ENCODE assay signal across 7 mouse cellular contexts in the genomic region with DNA sequence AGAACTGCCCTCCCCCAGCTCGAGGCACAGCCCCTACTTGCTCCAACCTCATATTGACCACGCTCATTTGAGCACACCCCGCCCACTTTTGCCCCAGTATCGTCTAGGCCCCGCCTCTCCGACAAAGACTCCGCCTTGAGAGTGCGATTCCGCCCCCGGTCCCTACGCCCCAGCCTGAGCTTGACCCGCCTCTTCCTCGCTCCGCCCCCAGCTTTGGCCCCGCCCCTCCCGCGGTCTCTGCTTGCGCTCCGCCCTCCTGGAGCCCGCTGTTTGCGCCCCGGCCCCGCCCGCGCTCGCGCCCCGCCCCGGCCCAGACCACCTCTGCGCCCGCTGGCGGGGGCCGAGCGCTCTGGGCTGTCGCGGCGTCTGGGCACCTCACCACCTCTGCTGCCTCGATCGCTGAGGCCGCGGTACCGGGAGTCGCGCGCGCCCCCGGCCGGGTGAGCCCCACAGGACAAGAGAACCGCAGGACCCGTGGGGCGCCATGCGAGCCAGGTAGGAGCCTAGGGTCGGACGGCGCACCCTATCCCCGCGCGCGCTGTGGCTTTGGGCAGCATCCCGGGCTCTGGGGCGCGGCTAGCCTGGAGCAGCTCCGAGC. TPM values are rescaled to one million over a fixed set of nuclear protein-coding genes. Genes with fewer than 3 reads are reported as not detected.
DNase-seq lines count a peak whose midpoint lies in the region; ATAC-seq and TF ChIP-seq lines count a peak whose summit lies in the region.

TSS of gene Sh3bp4 (plus strand) at position 313 of the 598 bp plus-strand sequence.

- no peaks in the 10 kb centered on the region for H3K9me3 ChIP-seq in embryonic facial prominence, embryonic 15.5 days (replicated peaks)
- no peaks in the 10 kb centered on the region for H3K9me3 ChIP-seq in limb, embryonic 11.5 days (ENCODE audit: control insufficient read depth, low read length)
- no peaks in the 10 kb centered on the region for H3K9me3 ChIP-seq in midbrain, embryonic 13.5 days

- H3K27me3 ChIP-seq in embryonic facial prominence, embryonic 15.5 days: no peaks in the 10 kb centered on the region
- H3K27me3 ChIP-seq in heart, adult 2 months (ENCODE audit: control insufficient read depth, insufficient read depth, low read length): no peaks in the 10 kb centered on the region
- no peaks in the 10 kb centered on the region for H3K27me3 ChIP-seq in kidney, adult 2 months (replicated peaks; ENCODE audit: control insufficient read depth, insufficient read depth, low read length)
- no peaks in the 10 kb centered on the region for H3K27me3 ChIP-seq in limb, embryonic 11.5 days (ENCODE audit: control insufficient read depth, insufficient read depth, low read length)
- H3K27me3 ChIP-seq in midbrain, embryonic 13.5 days: no peaks in the 10 kb centered on the region
- H3K27me3 ChIP-seq in small intestine, adult 2 months (ENCODE audit: control insufficient read depth, insufficient read depth, low read length): no peaks in the 10 kb centered on the region

- no peaks in the 10 kb centered on the region for H3K79me2 ChIP-seq in heart, adult 2 months (replicated peaks; ENCODE audit: control insufficient read depth, insufficient read depth, low read length)

- peak; percentile 96 for ATAC-seq in embryonic facial prominence, embryonic 15.5 days (ENCODE audit: insufficient number of reproducible peaks, low FRiP score, low TSS enrichment, low read depth)
- peak; percentile 95 for ATAC-seq in limb, embryonic 11.5 days (ENCODE audit: insufficient number of reproducible peaks, low FRiP score, low TSS enrichment, low read depth)
- ATAC-seq in midbrain, embryonic 13.5 days: peak; percentile 91

- TF ChIP-seq POLR2A in bone marrow macrophage, adult 2 months (IDR thresholded peaks at IDR 0.05; ENCODE audit: borderline replicate concordance, low read depth, low read length): no peak
- no peak for TF ChIP-seq POLR2A in heart, adult 2 months (IDR thresholded peaks at IDR 0.05; ENCODE audit: insufficient read depth, low read depth, low read length)
- no peak for TF ChIP-seq POLR2A in kidney, adult 2 months (IDR thresholded peaks at IDR 0.05; ENCODE audit: low read depth, low read length)
- no peak for TF ChIP-seq POLR2A in small intestine, adult 2 months (IDR thresholded peaks at IDR 0.05; ENCODE audit: low read depth, low read length)

- TF ChIP-seq CTCF in bone marrow macrophage, adult 2 months (IDR thresholded peaks at IDR 0.05; ENCODE audit: low read depth, low read length): no peak
- peak; percentile 17 for TF ChIP-seq CTCF in heart, adult 2 months (IDR thresholded peaks at IDR 0.05)
- TF ChIP-seq CTCF in kidney, adult 2 months (conservative IDR thresholded peaks at IDR 0.05; ENCODE audit: insufficient read depth, insufficient read length, low read depth, low read length): no peak
- TF ChIP-seq CTCF in small intestine, adult 2 months (IDR thresholded peaks at IDR 0.05; ENCODE audit: extremely low read depth, insufficient read length, insufficient replicate concordance, low read depth, low read length): no peak

- H3K4me3 ChIP-seq in bone marrow macrophage, adult 2 months (ENCODE audit: insufficient read depth, low read length): peak within 1 kb of the TSS; percentile 83
- peak within 1 kb of the TSS; percentile 86 for H3K4me3 ChIP-seq in embryonic facial prominence, embryonic 15.5 days (replicated peaks)
- H3K4me3 ChIP-seq in heart, adult 2 months: peak within 1 kb of the TSS; percentile 78
- peak within 1 kb of the TSS; percentile 93 for H3K4me3 ChIP-seq in kidney, adult 2 months (ENCODE audit: insufficient read depth, low read depth, low read length)
- H3K4me3 ChIP-seq in limb, embryonic 11.5 days (ENCODE audit: low read depth, low read length): peak within 1 kb of the TSS; percentile 86
- peak within 1 kb of the TSS; percentile 80 for H3K4me3 ChIP-seq in midbrain, embryonic 13.5 days (replicated peaks)
- peak within 1 kb of the TSS; percentile 96 for H3K4me3 ChIP-seq in small intestine, adult 2 months (ENCODE audit: low read depth, low read length)

- WGBS in embryonic facial prominence, embryonic 15.5 days: under 1% methylated on average over 62 of the region's 63 CpGs
- 1% methylated on average over 58 of the region's 63 CpGs for whole genome bisulfite sequencing in heart, adult 2 months
- under 1% methylated on average over 62 of the region's 63 CpGs for whole genome bisulfite sequencing in kidney, adult 2 months
- under 1% methylated on average over 63 of the region's 63 CpGs for WGBS in limb, embryonic 11.5 days
- under 1% methylated on average over 61 of the region's 63 CpGs for WGBS in midbrain, embryonic 13.5 days
- WGBS in small intestine, adult 2 months: under 1% methylated on average over 63 of the region's 63 CpGs

- peak within 1 kb of the TSS; percentile 94 for H3K27ac ChIP-seq in bone marrow macrophage, adult 2 months (ENCODE audit: insufficient read depth, low read depth, low read length)
- peak within 1 kb of the TSS; percentile 90 for H3K27ac ChIP-seq in embryonic facial prominence, embryonic 15.5 days (replicated peaks)
- H3K27ac ChIP-seq in heart, adult 2 months: peak within 1 kb of the TSS; percentile 96
- peak within 1 kb of the TSS; percentile 78 for H3K27ac ChIP-seq in kidney, adult 2 months (ENCODE audit: insufficient read depth, low read depth, low read length)
- H3K27ac ChIP-seq in limb, embryonic 11.5 days (replicated peaks; ENCODE audit: low read depth, low read length): peak within 1 kb of the TSS; percentile 77
- peak within 1 kb of the TSS; percentile 74 for H3K27ac ChIP-seq in midbrain, embryonic 13.5 days
- H3K27ac ChIP-seq in small intestine, adult 2 months (ENCODE audit: insufficient read depth, low read depth, low read length): peak within 1 kb of the TSS; percentile 58

- H3K9ac ChIP-seq in embryonic facial prominence, embryonic 15.5 days: peak within 1 kb of the TSS; percentile 81
- peak within 1 kb of the TSS; percentile 87 for H3K9ac ChIP-seq in heart, adult 2 months (ENCODE audit: low read depth, low read length)
- H3K9ac ChIP-seq in limb, embryonic 11.5 days (ENCODE audit: low read length): peak within 1 kb of the TSS; percentile 90
- H3K9ac ChIP-seq in midbrain, embryonic 13.5 days (replicated peaks): peak within 1 kb of the TSS; percentile 84

- no peaks in the 10 kb centered on the region for H3K36me3 ChIP-seq in embryonic facial prominence, embryonic 15.5 days
- H3K36me3 ChIP-seq in heart, adult 2 months (ENCODE audit: control insufficient read depth, insufficient read depth, low read length): no peaks in the 10 kb centered on the region
- H3K36me3 ChIP-seq in kidney, adult 2 months (ENCODE audit: control insufficient read depth, insufficient read depth, low read length): no peaks in the 10 kb centered on the region
- H3K36me3 ChIP-seq in limb, embryonic 11.5 days (ENCODE audit: control insufficient read depth, insufficient read depth, low read length): no peaks in the 10 kb centered on the region
- no peaks in the 10 kb centered on the region for H3K36me3 ChIP-seq in midbrain, embryonic 13.5 days
- no peaks in the 10 kb centered on the region for H3K36me3 ChIP-seq in small intestine, adult 2 months (ENCODE audit: control insufficient read depth, insufficient read depth, low read length)

- no peak for TF ChIP-seq EP300 in heart, adult 2 months (IDR thresholded peaks at IDR 0.05; ENCODE audit: insufficient read depth, low read depth, low read length)

- DNase-seq in heart, adult 2 months: peak; percentile 99 to 100
- peak; percentile 100 for DNase-seq in kidney, adult 2 months
- DNase-seq in limb, embryonic 11.5 days (ENCODE audit: low spot score): peak; percentile 100

- H3K4me1 ChIP-seq in bone marrow macrophage, adult 2 months (ENCODE audit: control insufficient read depth, insufficient read depth, low read length): peaks cover 8% of the 10 kb centered on the region
- peaks cover 42% of the 10 kb centered on the region for H3K4me1 ChIP-seq in embryonic facial prominence, embryonic 15.5 days
- peaks cover 5% of the 10 kb centered on the region for H3K4me1 ChIP-seq in heart, adult 2 months (ENCODE audit: control insufficient read depth, insufficient read depth, low read length)
- H3K4me1 ChIP-seq in kidney, adult 2 months (ENCODE audit: control insufficient read depth, insufficient read depth, low read length): peaks cover 7% of the 10 kb centered on the region; the same call in 1 of the 2 replicates
- peaks cover 23% of the 10 kb centered on the region for H3K4me1 ChIP-seq in limb, embryonic 11.5 days (ENCODE audit: control insufficient read depth, insufficient read depth, low read length)
- peaks cover 40% of the 10 kb centered on the region for H3K4me1 ChIP-seq in midbrain, embryonic 13.5 days (replicated peaks)
- peaks cover 9% of the 10 kb centered on the region for H3K4me1 ChIP-seq in small intestine, adult 2 months (ENCODE audit: control insufficient read depth, insufficient read depth, insufficient read length, low read length)

- intact Hi-C loops in heart, adult 2 months (cut with DNase I): loop anchor here (2.0 kb wide), 3 partner anchors 51 to 121 kb away; no protein-coding TSS in a partner anchor

- H3K4me2 ChIP-seq in embryonic facial prominence, embryonic 15.5 days (replicated peaks): peak within 1 kb of the TSS; percentile 68
- peak within 1 kb of the TSS; percentile 76 for H3K4me2 ChIP-seq in limb, embryonic 11.5 days (ENCODE audit: low read depth, severe bottlenecking)
- peak within 1 kb of the TSS; percentile 86 for H3K4me2 ChIP-seq in midbrain, embryonic 13.5 days (replicated peaks)

RNA-seq across cellular contexts. Expression of gene Sh3bp4, which starts in this region (rescaled TPM):
- polyA plus RNA-seq in bone marrow macrophage, adult 2 months (2012; ENCODE audit: insufficient read depth, insufficient read length, missing spikeins): 3.2 and 3.4 TPM in 2 replicates
- polyA plus RNA-seq in embryonic facial prominence, embryonic 15.5 days (2015; fragmentation: Nextera tagmentation; extraction: Ambion mirVana): 26.6 and 27.9 TPM in 2 replicates
- total RNA-seq in heart, adult 2 months (2021): 10 to 100 TPM in 1 of 2 experiments, 1 to 10 TPM in 1; 10.0 to 11.1 TPM
- 8.6 and 10.2 TPM in 2 replicates for polyA plus RNA-seq in heart, adult 2 months (2012; rRNA removed)
- polyA plus RNA-seq in kidney, adult 2 months (2012; rRNA removed): 14.8 and 18.1 TPM in 2 replicates
- polyA plus RNA-seq in limb, embryonic 11.5 days (2014; fragmentation: Nextera tagmentation; extraction: Ambion mirVana): 20.2 and 20.6 TPM in 2 replicates
- polyA plus RNA-seq in midbrain, embryonic 13.5 days (2015; fragmentation: Nextera tagmentation; extraction: Ambion mirVana): 12.1 and 13.2 TPM in 2 replicates
- 4.2 and 5.5 TPM in 2 replicates for polyA plus RNA-seq in small intestine, adult 2 months (2012; rRNA removed)

Comparison
In these comparisons a context has a peak if more than half of its experiments do, and no peak if none do; other contexts are left out.
1. Peak in every context shown above with its lines: DNase-seq, ATAC-seq, H3K4me3 ChIP-seq and H3K27ac ChIP-seq.